Mouse (Mus musculus) liver, embryonic 14.5 days (tissue): ENCODE measurements around the gene Pxylp1. TPM values are rescaled to one million over a fixed set of nuclear protein-coding genes. Genes with fewer than 3 reads are reported as not detected.

Source experiments
- ATAC-seq: fragments of 200-750 bp; cut with Nextera tagmentation; 2 replicates; pipeline ENCODE4 v1.8.0; 2017; ENCODE audit warnings: moderate number of reproducible peaks, mild to moderate bottlenecking, moderate library complexity; ENCODE audit not compliant: insufficient read depth
- DNase-seq, 3 experiments: peaks; one replicate each; pipeline ENCODE4 v3.0.0-alpha.2; 2012 to 2013; ENCODE audit warnings: low read depth in 3 of 3, low spot score in 3 of 3
- H3K27ac ChIP-seq: fragments of 300-500 bp; sonication (generic); 2 replicates; pipeline ENCODE4 v1.5.1; 2014; ENCODE audit warnings: moderate library complexity, mild to moderate bottlenecking, control low read depth, inconsistent platforms
- H3K27me3 ChIP-seq: fragments of 300-500 bp; sonication (generic); 2 replicates; pipeline ENCODE4 v1.6.1; 2014; ENCODE audit warnings: mild to moderate bottlenecking, low read length, moderate library complexity; ENCODE audit not compliant: control insufficient read depth, insufficient read depth
- H3K36me3 ChIP-seq: fragments of 300-500 bp; sonication (generic); replicated peaks from 2 replicates; pipeline ENCODE4 v1.6.1; 2014; ENCODE audit warnings: low read depth; ENCODE audit not compliant: control insufficient read depth, insufficient read depth
- H3K4me1 ChIP-seq, 2 experiments: fragments of 200-500 bp in 1 of 2; fragments of 300-500 bp in 1 of 2; sonication (generic) in 1 of 2; replicated peaks; 2 replicates each; pipeline ENCODE4 v1.6.1; 2012 to 2014; ENCODE audit warnings: antibody characterized with exemption in 1 of 2, inconsistent platforms in 1 of 2, low read length in 1 of 2; ENCODE audit not compliant: control insufficient read depth in 2 of 2, insufficient read depth in 2 of 2
- H3K4me2 ChIP-seq: fragments of 300-500 bp; sonication (generic); 2 replicates; pipeline ENCODE4 v1.6.1; 2014; ENCODE audit warnings: low read depth, mild to moderate bottlenecking, control low read depth, moderate library complexity
- H3K4me3 ChIP-seq, 2 experiments: fragments of 200-500 bp in 1 of 2; fragments of 300-500 bp in 1 of 2; sonication (generic) in 1 of 2; 2 replicates each; pipeline ENCODE4 v1.5.1; 2012 to 2014; ENCODE audit warnings: low read depth in 2 of 2, low read length in 2 of 2, mild to moderate bottlenecking in 2 of 2, control low read depth in 1 of 2, inconsistent platforms in 1 of 2, moderate library complexity in 1 of 2; ENCODE audit not compliant: insufficient read depth in 1 of 2
- H3K9ac ChIP-seq: fragments of 300-500 bp; sonication (generic); replicated peaks from 2 replicates; pipeline ENCODE4 v1.6.1; 2014; ENCODE audit warnings: mild to moderate bottlenecking, control low read depth, moderate library complexity
- H3K9me3 ChIP-seq: fragments of 300-500 bp; sonication (generic); 2 replicates; pipeline ENCODE4 v1.6.1; 2016; ENCODE audit warnings: low read length, mixed read lengths; ENCODE audit not compliant: control insufficient read depth
- CTCF ChIP-seq: IDR thresholded peaks from 2 replicates; pipeline ENCODE4 v1.5.1; 2016; ENCODE audit warnings: antibody characterized with exemption, low read depth, control low read depth
- EP300 ChIP-seq: IDR thresholded peaks from 2 replicates; pipeline ENCODE4 v1.6.1; 2016; ENCODE audit warnings: antibody characterized with exemption, low read depth
- WGBS: fragments of 180-500 bp; shearing (Covaris S2); extraction: QIAGEN DNeasy Blood & Tissue Kit; methylation state at CpG from one replicate; pipeline ENCODE4 v1.1.7; 2014; ENCODE audit not compliant: insufficient replicate concordance; 5-methylcytosine and 5-hydroxymethylcytosine counted together
- polyA plus RNA-seq, 2 experiments: library from polyadenylated mRNA; depleted of rRNA in 1 of 2; stranded (reverse) in 1 of 2; unstranded in 1 of 2; fragments of >200 nt; fragmentation: Nextera tagmentation in 1 of 2; extraction: Ambion mirVana in 1 of 2; gene quantifications; 2 replicates each; pipeline versions ENCODE4 v1.2.1 to v1.2.3; 2012 to 2014

The Pxylp1 gene
- polyA plus RNA-seq, 2 experiments = 1.3 to 3.5 TPM

DNA sequence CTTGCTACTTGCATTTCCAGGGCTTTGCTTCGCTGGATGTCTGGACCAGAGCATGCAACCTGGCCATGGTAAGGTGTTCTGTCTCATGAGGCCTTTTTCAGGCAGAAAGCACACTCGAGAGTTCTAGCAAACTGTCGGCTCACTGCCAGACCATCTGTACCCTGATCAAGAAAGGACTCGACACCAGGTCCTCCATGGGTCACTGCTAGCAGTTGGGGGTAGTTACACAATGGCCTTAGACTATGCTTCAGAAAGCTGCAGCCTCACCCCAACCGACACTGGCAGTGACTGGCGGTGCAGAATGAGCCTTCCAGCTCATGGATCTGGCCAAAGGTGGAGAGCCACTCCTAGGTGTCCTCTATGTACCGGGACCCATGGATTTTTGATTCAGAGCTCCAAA, 25.3 kb downstream of the Pxylp1 start:
- no peak overlapping the region for H3K27ac ChIP-seq
- H3K27me3 ChIP-seq = no peaks in the 10 kb centered on the region
- H3K9ac ChIP-seq = no peak overlapping the region
- no peak for ATAC-seq
- no peaks in the 10 kb centered on the region for H3K36me3 ChIP-seq
- no peaks in the 10 kb centered on the region for H3K4me1 ChIP-seq
- 54% methylated on average over 7 of the region's 7 CpGs for WGBS
- no peak overlapping the region for H3K4me3 ChIP-seq
- no peak overlapping the region for H3K4me2 ChIP-seq
- no peaks in the 10 kb centered on the region for H3K9me3 ChIP-seq
- DNase-seq = no peak
- TF ChIP-seq EP300 (no peak), CTCF (no peak)

DNA sequence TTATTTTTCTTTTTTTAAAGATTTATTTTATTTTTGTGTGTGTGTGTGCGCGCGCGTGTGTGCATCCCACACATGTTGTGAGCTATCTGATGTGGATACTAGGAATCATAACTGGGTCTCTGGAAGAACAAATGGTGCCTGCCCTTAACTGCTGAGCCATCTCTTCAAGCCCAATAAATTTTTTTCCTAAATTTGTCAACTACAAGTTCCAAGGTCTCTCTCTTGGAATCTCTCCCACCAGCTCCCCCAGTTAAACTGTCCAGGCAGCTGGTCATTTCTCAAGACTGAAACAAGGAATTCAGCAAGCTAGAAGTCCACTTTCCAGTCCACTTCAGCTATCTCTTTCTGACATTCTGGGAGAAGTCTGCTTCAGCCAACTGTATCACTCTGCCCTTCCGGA, 26.3 kb downstream of the Pxylp1 start:
- WGBS = 87% methylated on average over 5 of the region's 5 CpGs
- Histone ChIP-seq H3K9ac (no peak overlapping the region), H3K27me3 (no peaks in the 10 kb centered on the region), H3K4me1 (no peaks in the 10 kb centered on the region), H3K9me3 (no peaks in the 10 kb centered on the region), H3K27ac (no peak overlapping the region), H3K36me3 (no peaks in the 10 kb centered on the region), H3K4me3 (no peak overlapping the region), H3K4me2 (no peak overlapping the region)
- DNase-seq = no peak
- ATAC-seq = no peak
- TF ChIP-seq EP300 = no peak
- TF ChIP-seq CTCF = no peak

DNA sequence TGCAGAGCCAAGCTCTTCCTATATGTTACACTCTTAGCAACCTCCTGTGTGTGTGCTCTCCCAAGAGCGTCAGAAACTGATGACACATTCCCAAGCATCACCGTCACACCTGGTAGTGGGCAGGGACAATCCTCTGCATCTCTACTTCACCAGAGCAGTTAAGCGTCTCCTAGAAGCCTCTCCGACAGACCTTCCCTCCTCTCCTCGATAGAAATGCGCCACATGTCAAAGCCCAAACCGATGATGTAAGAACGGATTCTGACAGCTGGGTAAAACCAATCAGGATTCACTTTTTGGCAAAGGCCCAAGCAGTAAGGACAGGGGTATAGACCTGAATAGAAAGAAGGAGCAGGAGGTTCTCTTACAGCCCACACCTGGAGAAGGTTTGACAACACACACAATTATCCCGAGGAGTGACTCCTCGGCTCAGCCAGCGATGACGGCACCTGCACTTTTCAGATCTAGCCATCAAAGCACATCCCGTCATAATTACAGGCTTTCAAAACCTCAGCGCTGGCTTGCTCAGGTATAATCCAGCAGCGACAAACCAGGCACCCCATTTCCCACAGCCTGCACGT, 26.9 kb downstream of the Pxylp1 start:
- Histone ChIP-seq H3K4me3 (no peak overlapping the region), H3K36me3 (no peaks in the 10 kb centered on the region), H3K27ac (no peak overlapping the region), H3K27me3 (no peaks in the 10 kb centered on the region), H3K4me1 (no peaks in the 10 kb centered on the region), H3K4me2 (no peak overlapping the region), H3K9me3 (no peaks in the 10 kb centered on the region), H3K9ac (no peak overlapping the region)
- DNase-seq (no peak), ATAC-seq (no peak)
- TF ChIP-seq CTCF (no peak), EP300 (no peak)
- 70% methylated on average over 16 of the region's 16 CpGs for WGBS

DNA sequence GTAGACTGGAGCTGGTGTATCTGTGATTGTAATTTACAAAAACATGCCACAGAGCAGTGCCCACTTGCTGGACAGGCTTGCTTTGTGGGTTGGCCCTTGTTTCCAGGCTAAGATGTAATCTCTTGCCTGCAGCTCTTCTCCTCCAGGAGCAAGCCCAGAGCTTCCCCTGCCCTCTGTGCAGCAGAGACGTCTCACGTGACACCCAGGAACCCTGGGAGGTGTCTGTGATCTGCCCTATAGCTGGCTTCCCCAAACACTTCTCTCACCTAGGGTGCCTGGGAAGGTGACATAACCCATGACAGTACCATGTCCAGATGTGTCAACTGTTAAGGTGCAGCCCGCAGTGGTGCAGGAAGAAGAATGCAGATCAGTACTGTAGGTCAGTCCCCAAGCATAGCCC, 28.9 kb downstream of the Pxylp1 start:
- no peak for DNase-seq
- H3K4me1 ChIP-seq = no peaks in the 10 kb centered on the region
- no peak overlapping the region for H3K9ac ChIP-seq
- 45% methylated on average over 3 of the region's 3 CpGs for WGBS
- no peak overlapping the region for H3K4me3 ChIP-seq
- H3K36me3 ChIP-seq = no peaks in the 10 kb centered on the region
- ATAC-seq = no peak
- no peak overlapping the region for H3K27ac ChIP-seq
- TF ChIP-seq CTCF (no peak), EP300 (no peak)
- no peaks in the 10 kb centered on the region for H3K27me3 ChIP-seq
- H3K9me3 ChIP-seq = no peaks in the 10 kb centered on the region
- H3K4me2 ChIP-seq = no peak overlapping the region

DNA sequence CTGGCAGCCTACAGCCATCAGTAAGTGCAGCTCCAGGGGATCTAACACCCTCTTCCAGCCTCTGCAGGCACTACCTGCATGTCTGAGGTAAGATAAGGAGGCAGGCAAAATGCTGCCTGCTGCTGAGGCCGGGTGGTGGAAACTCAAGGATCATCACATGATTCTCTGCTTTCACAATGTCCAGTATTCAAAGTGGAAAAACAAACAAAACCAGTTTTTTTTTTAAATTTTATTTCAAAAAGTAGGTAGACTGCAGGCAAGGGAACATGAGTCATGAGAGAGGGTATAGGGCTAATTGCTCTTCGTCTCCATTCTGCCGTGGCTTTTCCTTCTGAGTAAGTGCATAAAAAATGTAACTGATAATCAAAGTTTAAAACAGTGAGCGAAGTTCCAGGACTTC, 29.6 kb downstream of the Pxylp1 start:
- ATAC-seq (no peak), DNase-seq (no peak)
- TF ChIP-seq EP300 (no peak), CTCF (no peak)
- Histone ChIP-seq H3K27ac (no peak overlapping the region), H3K9me3 (no peaks in the 10 kb centered on the region), H3K36me3 (no peaks in the 10 kb centered on the region), H3K4me2 (no peak overlapping the region), H3K4me3 (no peak overlapping the region), H3K4me1 (no peaks in the 10 kb centered on the region), H3K27me3 (no peaks in the 10 kb centered on the region), H3K9ac (no peak overlapping the region)
- 52% methylated on average over 4 of the region's 4 CpGs for WGBS

DNA sequence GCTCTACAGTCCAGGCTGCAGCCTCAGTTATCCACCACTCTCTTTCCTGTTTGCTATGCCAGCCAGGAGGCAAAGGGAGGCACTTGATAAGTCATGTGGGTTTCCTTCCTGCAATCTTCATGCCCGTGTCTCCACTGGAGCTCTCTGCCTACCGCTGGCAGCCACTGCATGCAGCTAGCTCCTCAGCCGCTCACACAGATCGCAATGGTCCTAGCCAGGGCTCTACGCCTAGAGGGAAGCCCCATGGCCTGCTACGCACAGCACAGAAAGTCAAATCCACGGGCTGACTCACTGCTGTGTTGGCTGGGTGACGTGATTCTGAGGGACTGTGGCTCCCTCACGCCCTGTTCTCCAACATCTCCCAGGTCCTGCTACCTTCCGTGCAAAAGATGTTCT, 31.4 kb downstream of the Pxylp1 start:
- Histone ChIP-seq H3K9me3 (no peaks in the 10 kb centered on the region), H3K36me3 (no peaks in the 10 kb centered on the region), H3K27me3 (no peaks in the 10 kb centered on the region), H3K27ac (no peak overlapping the region), H3K4me2 (no peak overlapping the region), H3K4me3 (no peak overlapping the region), H3K9ac (no peak overlapping the region), H3K4me1 (no peaks in the 10 kb centered on the region)
- ATAC-seq = no peak
- WGBS = 47% methylated on average over 10 of the region's 10 CpGs
- DNase-seq = no peak
- TF ChIP-seq EP300 = no peak
- TF ChIP-seq CTCF = no peak
